Mouse (Mus musculus) liver, embryonic 15.5 days (tissue): Measurements from ENCODE around the gene Zfp827. TPM values are rescaled to one million over a fixed set of nuclear protein-coding genes. Genes with fewer than 3 reads are reported as not detected.

Source experiments
- ATAC-seq: fragments of 200-750 bp; cut with Nextera tagmentation; 2 replicates; pipeline ENCODE4 v1.8.0; 2017; ENCODE audit warnings: moderate number of reproducible peaks, mild to moderate bottlenecking, moderate library complexity; ENCODE audit not compliant: insufficient read depth
- H3K27ac ChIP-seq: fragments of 300-500 bp; sonication (generic); replicated peaks from 2 replicates; pipeline ENCODE4 v1.5.1; 2015; ENCODE audit warnings: mild to moderate bottlenecking, inconsistent platforms
- H3K27me3 ChIP-seq: fragments of 300-500 bp; sonication (generic); 2 replicates; pipeline ENCODE4 v1.6.1; 2015; ENCODE audit warnings: mild to moderate bottlenecking, inconsistent platforms
- H3K36me3 ChIP-seq: fragments of 300-500 bp; sonication (generic); replicated peaks from 2 replicates; pipeline ENCODE4 v1.6.1; 2015; ENCODE audit warnings: moderate library complexity, mild to moderate bottlenecking, inconsistent platforms
- H3K4me1 ChIP-seq: fragments of 300-500 bp; sonication (generic); replicated peaks from 2 replicates; pipeline ENCODE4 v1.6.1; 2015; ENCODE audit warnings: inconsistent platforms
- H3K4me2 ChIP-seq: fragments of 300-500 bp; sonication (generic); 2 replicates; pipeline ENCODE4 v1.6.1; 2015; ENCODE audit warnings: moderate library complexity, mild to moderate bottlenecking, inconsistent platforms
- H3K4me3 ChIP-seq: fragments of 300-500 bp; sonication (generic); replicated peaks from 2 replicates; pipeline ENCODE4 v1.5.1; 2015; ENCODE audit warnings: mild to moderate bottlenecking, inconsistent platforms
- H3K9ac ChIP-seq: fragments of 300-500 bp; sonication (generic); 2 replicates; pipeline ENCODE4 v1.6.1; 2015; ENCODE audit warnings: moderate library complexity, mild to moderate bottlenecking, inconsistent platforms
- H3K9me3 ChIP-seq: fragments of 300-500 bp; sonication (generic); replicated peaks from 2 replicates; pipeline ENCODE4 v1.6.1; 2016; ENCODE audit warnings: inconsistent platforms
- WGBS: fragments of 180-500 bp; shearing (Covaris S2); methylation state at CpG from one replicate; pipeline ENCODE4 v1.1.7; 2015; ENCODE audit warnings: mixed read lengths; ENCODE audit not compliant: insufficient replicate concordance; 5-methylcytosine and 5-hydroxymethylcytosine counted together
- polyA plus RNA-seq: library from polyadenylated mRNA; unstranded; fragments of >200 nt; fragmentation: Nextera tagmentation; extraction: Ambion mirVana; gene quantifications from 2 replicates; pipeline ENCODE4 v1.2.1, GENCODE M21; 2015

Zfp827 gene
- polyA plus RNA-seq, 1 experiment from 2014 or later, result 0.47 TPM

- H3K4me2 ChIP-seq, result no peak overlapping the region
- H3K27ac ChIP-seq, result no peak overlapping the region
- H3K9ac ChIP-seq, result no peak overlapping the region
- WGBS, result 57% methylated on average over 7 of the region's 7 CpGs
- no peaks in the 10 kb centered on the region for H3K9me3 ChIP-seq
- no peaks in the 10 kb centered on the region for H3K36me3 ChIP-seq
- no peak for ATAC-seq
- no peaks in the 10 kb centered on the region for H3K4me1 ChIP-seq
- H3K27me3 ChIP-seq, result 0 out of 2 replicates have a peak, but pooled peaks cover under 1% of the 10 kb centered on the region
- H3K4me3 ChIP-seq, result no peak overlapping the region
Observed at GRCm38 (mm10) chr8:79037532-79037931, 9.3 kb downstream of the Zfp827 start.

- Histone ChIP-seq H3K4me3 (no peak overlapping the region), H3K36me3 (no peaks in the 10 kb centered on the region), H3K27me3 (no peaks in the 10 kb centered on the region), H3K4me1 (no peaks in the 10 kb centered on the region), H3K4me2 (no peak overlapping the region), H3K9ac (no peak overlapping the region), H3K9me3 (no peaks in the 10 kb centered on the region), H3K27ac (no peak overlapping the region)
- ATAC-seq, result no peak
- 80% methylated on average over 7 of the region's 7 CpGs for WGBS
Observed at GRCm38 (mm10) chr8:79037991-79038390, 9.8 kb downstream of the Zfp827 start.

GRCm38 (mm10) chr8:79041429-79041828 is 13.2 kb downstream of the Zfp827 start:
- WGBS, result 71% methylated on average over 3 of the region's 3 CpGs
- no peak overlapping the region for H3K9ac ChIP-seq
- no peak overlapping the region for H3K4me2 ChIP-seq
- H3K27me3 ChIP-seq, result no peaks in the 10 kb centered on the region
- no peaks in the 10 kb centered on the region for H3K36me3 ChIP-seq
- H3K4me1 ChIP-seq, result no peaks in the 10 kb centered on the region
- H3K9me3 ChIP-seq, result no peaks in the 10 kb centered on the region
- H3K4me3 ChIP-seq, result no peak overlapping the region
- ATAC-seq, result no peak
- no peak overlapping the region for H3K27ac ChIP-seq

- ATAC-seq, result no peak
Observed at GRCm38 (mm10) chr8:79042252-79042651, 14.0 kb downstream of the Zfp827 start.

GRCm38 (mm10) chr8:79044673-79045072 is 16.4 kb downstream of the Zfp827 start:
- H3K36me3 ChIP-seq, result no peaks in the 10 kb centered on the region
- no peak for ATAC-seq
- H3K27me3 ChIP-seq, result no peaks in the 10 kb centered on the region
- H3K4me1 ChIP-seq, result no peaks in the 10 kb centered on the region
- WGBS, result 63% methylated on average over 5 of the region's 5 CpGs
- no peak overlapping the region for H3K4me3 ChIP-seq
- H3K4me2 ChIP-seq, result no peak overlapping the region
- H3K9me3 ChIP-seq, result no peaks in the 10 kb centered on the region
- no peak overlapping the region for H3K9ac ChIP-seq
- no peak overlapping the region for H3K27ac ChIP-seq

More at GRCm38 (mm10) chr8:79042252-79042651, 14.0 kb downstream of the Zfp827 start:
- no peak overlapping the region for H3K9ac ChIP-seq
- no peak overlapping the region for H3K27ac ChIP-seq
- no peak overlapping the region for H3K4me2 ChIP-seq
- no peaks in the 10 kb centered on the region for H3K9me3 ChIP-seq
- H3K4me1 ChIP-seq, result no peaks in the 10 kb centered on the region
- no peak overlapping the region for H3K4me3 ChIP-seq
- H3K36me3 ChIP-seq, result no peaks in the 10 kb centered on the region
- H3K27me3 ChIP-seq, result no peaks in the 10 kb centered on the region
- WGBS, result 53% methylated on average over 3 of the region's 3 CpGs

- H3K27ac ChIP-seq, result no peak overlapping the region
- H3K9ac ChIP-seq, result no peak overlapping the region
- no peaks in the 10 kb centered on the region for H3K27me3 ChIP-seq
- no peak overlapping the region for H3K4me3 ChIP-seq
- no peaks in the 10 kb centered on the region for H3K9me3 ChIP-seq
- no peaks in the 10 kb centered on the region for H3K4me1 ChIP-seq
- WGBS, result 56% methylated on average over 4 of the region's 4 CpGs
- no peaks in the 10 kb centered on the region for H3K36me3 ChIP-seq
- ATAC-seq, result no peak
- no peak overlapping the region for H3K4me2 ChIP-seq
Observed at GRCm38 (mm10) chr8:79046659-79047058, 18.4 kb downstream of the Zfp827 start.

- Histone ChIP-seq H3K27ac (no peak overlapping the region), H3K9me3 (no peaks in the 10 kb centered on the region), H3K4me1 (no peaks in the 10 kb centered on the region), H3K36me3 (no peaks in the 10 kb centered on the region), H3K4me2 (no peak overlapping the region), H3K9ac (no peak overlapping the region), H3K27me3 (no peaks in the 10 kb centered on the region), H3K4me3 (no peak overlapping the region)
- peak; percentile 78 for ATAC-seq
- 64% methylated on average over 6 of the region's 6 CpGs for WGBS
Observed at GRCm38 (mm10) chr8:79048388-79049005, 20.3 kb downstream of the Zfp827 start.

GRCm38 (mm10) chr8:79054222-79054621 is 26.0 kb downstream of the Zfp827 start:
- no peaks in the 10 kb centered on the region for H3K9me3 ChIP-seq
- WGBS, result 77% methylated on average over 6 of the region's 6 CpGs
- no peak overlapping the region for H3K4me2 ChIP-seq
- no peaks in the 10 kb centered on the region for H3K36me3 ChIP-seq
- H3K4me1 ChIP-seq, result no peaks in the 10 kb centered on the region
- H3K27ac ChIP-seq, result no peak overlapping the region
- no peak for ATAC-seq
- no peak overlapping the region for H3K4me3 ChIP-seq
- no peak overlapping the region for H3K9ac ChIP-seq
- no peaks in the 10 kb centered on the region for H3K27me3 ChIP-seq

GRCm38 (mm10) chr8:79057179-79057578 is 28.9 kb downstream of the Zfp827 start:
- Histone ChIP-seq H3K9me3 (no peaks in the 10 kb centered on the region), H3K27me3 (no peaks in the 10 kb centered on the region), H3K9ac (no peak overlapping the region), H3K4me2 (no peak overlapping the region), H3K36me3 (no peaks in the 10 kb centered on the region), H3K4me3 (no peak overlapping the region), H3K27ac (no peak overlapping the region), H3K4me1 (no peaks in the 10 kb centered on the region)
- no peak for ATAC-seq
- 61% methylated on average over 3 of the region's 3 CpGs for WGBS

GRCm38 (mm10) chr8:79059361-79059760 is 31.1 kb downstream of the Zfp827 start:
- Histone ChIP-seq H3K4me3 (no peak overlapping the region), H3K27me3 (no peaks in the 10 kb centered on the region), H3K4me2 (no peak overlapping the region), H3K9me3 (no peaks in the 10 kb centered on the region), H3K36me3 (no peaks in the 10 kb centered on the region), H3K9ac (no peak overlapping the region), H3K27ac (no peak overlapping the region), H3K4me1 (no peaks in the 10 kb centered on the region)
- 48% methylated on average over 4 of the region's 4 CpGs for WGBS
- ATAC-seq, result no peak

- no peak overlapping the region for H3K9ac ChIP-seq
- WGBS, result 73% methylated on average over 19 of the region's 19 CpGs
- ATAC-seq, result no peak
- no peaks in the 10 kb centered on the region for H3K4me1 ChIP-seq
- H3K36me3 ChIP-seq, result no peaks in the 10 kb centered on the region
- H3K27ac ChIP-seq, result no peak overlapping the region
- no peak overlapping the region for H3K4me3 ChIP-seq
- no peaks in the 10 kb centered on the region for H3K9me3 ChIP-seq
- H3K4me2 ChIP-seq, result no peak overlapping the region
- H3K27me3 ChIP-seq, result no peaks in the 10 kb centered on the region
Observed at GRCm38 (mm10) chr8:79060013-79060609, 31.9 kb downstream of the Zfp827 start.

- Histone ChIP-seq H3K4me1 (no peaks in the 10 kb centered on the region), H3K9me3 (no peaks in the 10 kb centered on the region), H3K4me3 (no peak overlapping the region), H3K4me2 (no peak overlapping the region), H3K27ac (no peak overlapping the region), H3K27me3 (no peaks in the 10 kb centered on the region), H3K9ac (no peak overlapping the region), H3K36me3 (no peaks in the 10 kb centered on the region)
- ATAC-seq, result no peak
- 68% methylated on average over 2 of the region's 2 CpGs for WGBS
Observed at GRCm38 (mm10) chr8:79065924-79066323, 37.7 kb downstream of the Zfp827 start.
